ENCODE assay signal across 8 mouse cellular contexts in the genomic region with DNA sequence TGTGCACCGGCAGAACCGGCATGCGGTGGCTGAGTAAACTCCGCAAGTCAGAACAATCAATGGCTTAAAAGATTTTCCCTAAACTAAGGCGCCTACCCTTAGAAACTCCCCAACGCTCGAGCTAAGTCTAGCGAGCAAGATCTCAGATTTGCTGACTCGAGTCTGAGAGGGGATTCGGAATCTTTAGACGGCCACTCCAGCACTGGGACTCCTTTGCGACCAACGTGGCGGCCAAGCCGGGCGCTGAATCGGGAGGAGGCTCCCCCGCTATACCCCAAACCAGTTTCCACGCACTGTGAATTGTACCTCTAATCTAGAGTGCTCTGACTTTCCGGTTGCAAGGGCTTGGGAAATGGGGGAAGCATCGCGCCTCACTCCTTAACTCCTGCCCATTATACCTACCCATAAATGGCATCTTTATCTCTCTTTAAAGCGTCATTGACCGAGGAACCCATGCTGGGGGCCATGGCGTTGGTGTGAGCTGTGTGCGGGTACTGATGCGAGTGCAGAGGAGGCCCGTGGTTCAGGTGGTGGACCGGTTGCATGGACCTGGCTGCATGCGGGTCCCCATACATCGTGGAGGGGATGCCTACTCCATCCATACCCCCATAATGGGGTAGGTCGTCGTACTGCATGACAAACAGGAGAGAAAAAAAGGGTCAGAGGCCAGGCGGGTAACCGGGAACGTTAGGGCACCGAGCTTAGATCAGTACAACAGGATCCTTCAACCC. TPM values are rescaled to one million over a fixed set of nuclear protein-coding genes. Genes with fewer than 3 reads are reported as not detected.
DNase-seq lines count a peak whose midpoint lies in the region; ATAC-seq and TF ChIP-seq lines count a peak whose summit lies in the region.

No protein-coding gene starts in this region.

- WGBS in hindbrain, postnatal 0 days, result 3% methylated on average over 37 of the region's 37 CpGs
- WGBS in midbrain, embryonic 11.5 days, result under 1% methylated on average over 37 of the region's 37 CpGs

- no peaks in the 10 kb centered on the region; the same call in 1 of the 2 replicates for H3K36me3 ChIP-seq in hindbrain, postnatal 0 days (ENCODE audit: insufficient read depth, low read length)
- no peaks in the 10 kb centered on the region for H3K36me3 ChIP-seq in midbrain, embryonic 11.5 days (ENCODE audit: control insufficient read depth, insufficient read depth, low read length)

- no peak for TF ChIP-seq POLR2A in embryonic fibroblast, embryonic 13.5 days (IDR thresholded peaks at IDR 0.05; ENCODE audit: low read depth, low read length)

- TF ChIP-seq CTCF in embryonic fibroblast, embryonic 13.5 days (IDR thresholded peaks at IDR 0.05; ENCODE audit: borderline replicate concordance, insufficient read depth, low read length), result no peak
- TF ChIP-seq CTCF in hindbrain, postnatal 0 days (IDR thresholded peaks at IDR 0.05; ENCODE audit: low read depth), result no peak

- H3K4me3 ChIP-seq in embryonic fibroblast, embryonic 13.5 days (ENCODE audit: insufficient read depth, low read length), result peak overlapping the region; percentile 70
- peak overlapping the region; percentile 72 for H3K4me3 ChIP-seq in hindbrain, postnatal 0 days (ENCODE audit: low read length)
- H3K4me3 ChIP-seq in midbrain, embryonic 11.5 days (ENCODE audit: low read depth, low read length), result peak overlapping the region; percentile 66

- H3K9me3 ChIP-seq in hindbrain, postnatal 0 days (ENCODE audit: low read length), result no peaks in the 10 kb centered on the region
- no peaks in the 10 kb centered on the region for H3K9me3 ChIP-seq in midbrain, embryonic 11.5 days (ENCODE audit: control insufficient read depth, low read length)

- peak overlapping the region; percentile 48 for H3K27ac ChIP-seq in embryonic fibroblast, embryonic 13.5 days (ENCODE audit: insufficient read depth, low read length)
- peak overlapping the region; percentile 99 for H3K27ac ChIP-seq in hindbrain, postnatal 0 days
- peak overlapping the region; percentile 67 for H3K27ac ChIP-seq in midbrain, embryonic 11.5 days (ENCODE audit: low read depth, low read length)

- no peaks in the 10 kb centered on the region for H3K27me3 ChIP-seq in hindbrain, postnatal 0 days (ENCODE audit: insufficient read depth, low read length)
- peaks cover 7% of the 10 kb centered on the region for H3K27me3 ChIP-seq in midbrain, embryonic 11.5 days (ENCODE audit: control insufficient read depth, insufficient read depth, low read length)

- H3K4me2 ChIP-seq in hindbrain, postnatal 0 days (ENCODE audit: low read depth, low read length), result peak overlapping the region; percentile 78
- peak overlapping the region; percentile 95 for H3K4me2 ChIP-seq in midbrain, embryonic 11.5 days

- no peak for ATAC-seq in hindbrain, postnatal 0 days
- no peak for ATAC-seq in midbrain, embryonic 11.5 days (ENCODE audit: low FRiP score)

- peak; percentile 33 for DNase-seq in adrenal gland, postnatal 14 days
- no peak for DNase-seq in adrenal gland, postnatal 25 days
- DNase-seq in B cell, adult 2 months, result peak; percentile 19 to 36
- peak; percentile 48 for DNase-seq in hindbrain, postnatal 0 days (ENCODE audit: low spot score)
- DNase-seq in midbrain, embryonic 11.5 days (ENCODE audit: low spot score, missing footprints), result peak; percentile 98
- DNase-seq in ovary, adult 18-20 months (ENCODE audit: low spot score), result no peak
- DNase-seq in spleen, postnatal 4 days (ENCODE audit: low spot score in 2 of 2), result no peak

- H3K4me1 ChIP-seq in embryonic fibroblast, embryonic 13.5 days (ENCODE audit: control insufficient read depth, insufficient read depth, low read length), result no peaks in the 10 kb centered on the region
- no peaks in the 10 kb centered on the region; the same call in 1 of the 2 replicates for H3K4me1 ChIP-seq in hindbrain, postnatal 0 days (ENCODE audit: insufficient read depth, low read length)
- H3K4me1 ChIP-seq in midbrain, embryonic 11.5 days (ENCODE audit: control insufficient read depth, insufficient read depth, low read length), result peaks cover 42% of the 10 kb centered on the region

- H3K9ac ChIP-seq in hindbrain, postnatal 0 days (replicated peaks; ENCODE audit: low read length), result peak overlapping the region; percentile 97
- peak overlapping the region; percentile 82 for H3K9ac ChIP-seq in midbrain, embryonic 11.5 days (ENCODE audit: low read length)

RNA-seq across cellular contexts. Expression of a gene that starts 2.9 kb away (rescaled TPM):
- total RNA-seq in adrenal gland, postnatal 14 days (2021), result 57.0 and 57.5 TPM in 2 replicates
- total RNA-seq in adrenal gland, postnatal 25 days (2021), result 71.4 and 73.6 TPM in 2 replicates
- polyA plus RNA-seq in embryonic fibroblast, embryonic 13.5 days (2011; ENCODE audit: insufficient read length, low read depth, missing spikeins), result 22.1 and 34.6 TPM in 2 replicates
- 89.3 and 99.4 TPM in 2 replicates for total RNA-seq in hindbrain, postnatal 0 days (2014; rRNA removed)
- polyA plus RNA-seq in hindbrain, postnatal 0 days (2015; fragmentation: Nextera tagmentation; extraction: Ambion mirVana), result 112 and 114 TPM in 2 replicates
- polyA plus RNA-seq in midbrain, embryonic 11.5 days (2014; fragmentation: Nextera tagmentation; extraction: Ambion mirVana), result 39.4 and 39.6 TPM in 2 replicates

Comparison
In these comparisons a context has a peak if more than half of its experiments do, and no peak if none do; other contexts are left out.
1. DNase-seq: peak in adrenal gland, postnatal 14 days (single experiment), B cell, adult 2 months (2 of 2), hindbrain, postnatal 0 days (single experiment) and midbrain, embryonic 11.5 days (single experiment); none in adrenal gland, postnatal 25 days (single experiment), ovary, adult 18-20 months (single experiment) and spleen, postnatal 4 days (0 of 2).
2. H3K27ac ChIP-seq: peak in every context shown above with its lines; median percentile 99 in hindbrain, postnatal 0 days; 67 in midbrain, embryonic 11.5 days; 48 in embryonic fibroblast, embryonic 13.5 days.
3. Peak in every context shown above with its lines, with median percentiles within 50 percentile points of each other: H3K4me3 ChIP-seq.